In genomic region chr2:84337774-84338450, GRCm38 (mm10) we compare ENCODE assay signal across 22 mouse cellular contexts.
"Had no signal": no experiment of that assay in that cellular context is flagged by ENCODE, and none has a peak within 500 bp of the region (broad histone marks: within the 10 kb centered on the region; RNA-seq: fewer than 3 reads in every experiment).

No protein-coding gene starts in this region.

- ATAC-seq: forebrain, postnatal 0 days; hindbrain, postnatal 0 days; liver, embryonic 12.5 days had no signal

- H3K27ac ChIP-seq: heart, adult 2 months; heart, embryonic 13.5 days; heart, embryonic 15.5 days; hindbrain, embryonic 13.5 days; hindbrain, embryonic 15.5 days; hindbrain, postnatal 0 days; layer of hippocampus, adult 2 months; left cerebral cortex, adult 2 months; limb, embryonic 10.5 days; limb, embryonic 12.5 days; liver, embryonic 12.5 days; liver, embryonic 14.5 days had no signal

- H3K4me3 ChIP-seq: heart, adult 2 months; heart, embryonic 13.5 days; heart, embryonic 15.5 days; hindbrain, embryonic 13.5 days; hindbrain, embryonic 15.5 days; layer of hippocampus, adult 2 months; left cerebral cortex, adult 2 months; limb, embryonic 10.5 days; limb, embryonic 12.5 days; liver, embryonic 12.5 days had no signal

- H3K4me1 ChIP-seq: heart, embryonic 13.5 days; heart, embryonic 15.5 days; hindbrain, embryonic 13.5 days; hindbrain, embryonic 15.5 days; limb, embryonic 10.5 days; limb, embryonic 12.5 days; liver, embryonic 12.5 days had no signal

- H3K9ac ChIP-seq: forebrain, postnatal 0 days; heart, embryonic 13.5 days; heart, embryonic 15.5 days; hindbrain, embryonic 13.5 days; hindbrain, embryonic 15.5 days; limb, embryonic 12.5 days; liver, embryonic 12.5 days; liver, embryonic 14.5 days had no signal

- H3K4me2 ChIP-seq: heart, embryonic 11.5 days; heart, embryonic 13.5 days; heart, embryonic 15.5 days; hindbrain, embryonic 13.5 days; hindbrain, embryonic 15.5 days; limb, embryonic 12.5 days; liver, embryonic 12.5 days had no signal

- H3K27me3 ChIP-seq: heart, embryonic 13.5 days; heart, embryonic 15.5 days; hindbrain, embryonic 13.5 days; hindbrain, embryonic 15.5 days; limb, embryonic 12.5 days; liver, embryonic 12.5 days had no signal

- H3K9me3 ChIP-seq: heart, embryonic 13.5 days; heart, embryonic 15.5 days; hindbrain, embryonic 13.5 days; hindbrain, embryonic 15.5 days; limb, embryonic 10.5 days; limb, embryonic 12.5 days; liver, embryonic 12.5 days had no signal

- H3K36me3 ChIP-seq: heart, embryonic 15.5 days; hindbrain, embryonic 13.5 days; hindbrain, embryonic 15.5 days; limb, embryonic 10.5 days; limb, embryonic 12.5 days; liver, embryonic 12.5 days had no signal

- DNase-seq: forebrain, postnatal 0 days; gastrocnemius, postnatal 14 days; gastrocnemius, postnatal 36 days; heart, adult 11 months; heart, adult 2 months; heart, postnatal 14 days; heart, postnatal 36 days; kidney, postnatal 10 days; kidney, postnatal 25 days; kidney, postnatal 4 days had no signal
